In the genomic region with DNA sequence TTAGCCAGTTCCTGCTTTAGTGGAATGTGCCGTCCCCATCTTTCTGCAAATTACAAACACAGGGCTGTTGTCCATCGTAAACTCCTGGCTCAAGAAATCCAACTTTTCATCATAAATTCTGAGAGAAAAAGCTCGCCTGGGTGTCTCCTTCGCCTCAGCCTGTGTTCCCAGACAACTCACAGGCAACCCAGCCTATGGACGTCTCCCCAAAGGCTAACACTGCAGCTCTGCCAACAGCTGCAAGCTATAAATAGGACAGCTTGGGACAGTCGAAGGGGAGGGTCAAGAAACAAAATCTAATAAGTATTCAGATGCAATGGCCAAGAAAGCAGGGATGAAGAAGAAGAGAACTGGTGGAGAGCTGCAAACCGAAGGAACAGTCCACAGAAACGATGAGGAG, we compare ENCODE assay signal across 12 mouse cellular contexts. TPM values are rescaled to one million over a fixed set of nuclear protein-coding genes. Genes with fewer than 3 reads are reported as not detected.
DNase-seq lines count a peak whose midpoint lies in the region; ATAC-seq lines count a peak whose summit lies in the region.
"Had no signal": no experiment of that assay in that cellular context is flagged by ENCODE, and none has a peak within 500 bp of the region (broad histone marks: within the 10 kb centered on the region; RNA-seq: fewer than 3 reads in every experiment).

No protein-coding gene starts in this region.

- H3K4me1 ChIP-seq in heart, embryonic 10.5 days, result peaks cover 21% of the 10 kb centered on the region
- peaks cover 20% of the 10 kb centered on the region for H3K4me1 ChIP-seq in lung, embryonic 16.5 days (replicated peaks; ENCODE audit: control insufficient read depth, insufficient read depth, low read length)
- peaks cover 29% of the 10 kb centered on the region for H3K4me1 ChIP-seq in stomach, embryonic 15.5 days

- ATAC-seq in lung, embryonic 16.5 days (ENCODE audit: low read depth), result peak; percentile 87
- ATAC-seq in stomach, embryonic 15.5 days (ENCODE audit: insufficient read depth, low FRiP score, low read depth), result 0 out of 2 replicates have a peak, but pooled peaks have one; percentile 68
- ATAC-seq: hindbrain, embryonic 16.5 days; midbrain, embryonic 16.5 days had no signal

- intact Hi-C loops in heart, postnatal 14 days (cut with DNase I), result loop anchor here (5.0 kb wide), 1 partner anchor 50 kb away; no protein-coding TSS in a partner anchor

- H3K9ac ChIP-seq in lung, embryonic 16.5 days (ENCODE audit: low read length), result no peak overlapping the region
- no peak overlapping the region for H3K9ac ChIP-seq in stomach, embryonic 15.5 days

- H3K4me2 ChIP-seq in lung, embryonic 16.5 days (ENCODE audit: low read depth, low read length), result no peak overlapping the region
- no peak overlapping the region for H3K4me2 ChIP-seq in stomach, embryonic 15.5 days

- H3K4me3 ChIP-seq in heart, embryonic 10.5 days, result no peak overlapping the region
- H3K4me3 ChIP-seq in lung, embryonic 16.5 days (ENCODE audit: low read length), result no peak overlapping the region
- no peak overlapping the region for H3K4me3 ChIP-seq in stomach, embryonic 15.5 days (replicated peaks)

- no peak overlapping the region for H3K27ac ChIP-seq in heart, embryonic 10.5 days
- peak overlapping the region; percentile 47 for H3K27ac ChIP-seq in lung, embryonic 16.5 days (ENCODE audit: low read length)
- H3K27ac ChIP-seq in stomach, embryonic 15.5 days, result peak overlapping the region; percentile 86

- 0 out of 2 replicates have a peak, but pooled peaks cover 1% of the 10 kb centered on the region for H3K27me3 ChIP-seq in heart, embryonic 10.5 days (ENCODE audit: insufficient read depth, poor library complexity, severe bottlenecking)
- no peaks in the 10 kb centered on the region for H3K27me3 ChIP-seq in lung, embryonic 16.5 days (ENCODE audit: control insufficient read depth, insufficient read depth, low read depth, low read length)
- no peaks in the 10 kb centered on the region for H3K27me3 ChIP-seq in stomach, embryonic 15.5 days (replicated peaks)

- 0 out of 2 replicates have a peak, but pooled peaks cover 2% of the 10 kb centered on the region for H3K9me3 ChIP-seq in heart, embryonic 10.5 days
- no peaks in the 10 kb centered on the region for H3K9me3 ChIP-seq in lung, embryonic 16.5 days (ENCODE audit: control insufficient read depth, low read length)
- H3K9me3 ChIP-seq in stomach, embryonic 15.5 days, result no peaks in the 10 kb centered on the region

- DNase-seq in heart, adult 18-20 months, result peak; percentile 75 to 80
- DNase-seq in heart, embryonic 10.5 days (ENCODE audit: low spot score), result no peak
- no peak for DNase-seq in lung, postnatal 25 days (ENCODE audit: low spot score)
- DNase-seq in heart, postnatal 14 days, result peak; percentile 60 to 69
- no peak for DNase-seq in embryo, embryonic 10 days (ENCODE audit: low spot score)
- no peak for DNase-seq in natural killer cell, adult 2 months (ENCODE audit: low spot score in 2 of 2)
- DNase-seq: adrenal gland, postnatal 25 days; cerebellum, adult 9-10 months had no signal

- 64% methylated on average over 8 of the region's 8 CpGs for WGBS in heart, embryonic 10.5 days
- 45% methylated on average over 8 of the region's 8 CpGs for WGBS in lung, embryonic 16.5 days
- 37% methylated on average over 8 of the region's 8 CpGs for WGBS in stomach, embryonic 15.5 days

- no peaks in the 10 kb centered on the region for H3K36me3 ChIP-seq in heart, embryonic 10.5 days
- no peaks in the 10 kb centered on the region for H3K36me3 ChIP-seq in lung, embryonic 16.5 days (ENCODE audit: control insufficient read depth, insufficient read depth, low read length)
- H3K36me3 ChIP-seq in stomach, embryonic 15.5 days, result no peaks in the 10 kb centered on the region

RNA-seq across cellular contexts. Expression of a gene that starts 48.1 kb away (rescaled TPM):
- 10 to 100 TPM; 34.5 to 51.1 TPM for total RNA-seq in heart, adult 18-20 months (2021)
- 3.4 and 6.9 TPM in 2 replicates for polyA plus RNA-seq in heart, embryonic 10.5 days (2016; fragmentation: Nextera tagmentation; extraction: Ambion mirVana)
- polyA plus RNA-seq in lung, embryonic 16.5 days (2015; fragmentation: Nextera tagmentation; extraction: Ambion mirVana), result 10.1 and 10.5 TPM in 2 replicates
- total RNA-seq in heart, postnatal 14 days (2021), result 10 to 100 TPM; 63.3 to 76.9 TPM
- 12.1 and 14.9 TPM in 2 replicates for polyA plus RNA-seq in stomach, embryonic 15.5 days (2015; fragmentation: Nextera tagmentation; extraction: Ambion mirVana)

Comparison
In these comparisons a context has a peak if more than half of its experiments do, and no peak if none do; other contexts are left out.
1. DNase-seq: peak in heart, adult 18-20 months (2 of 2) and heart, postnatal 14 days (2 of 2); none in heart, embryonic 10.5 days (single experiment), lung, postnatal 25 days (single experiment), embryo, embryonic 10 days (single experiment) and natural killer cell, adult 2 months (0 of 2).